Mouse (Mus musculus) kidney, embryonic 15.5 days (tissue): ENCODE data around the gene Hao1. TPM values are rescaled to one million over a fixed set of nuclear protein-coding genes. Genes with fewer than 3 reads are reported as not detected.

Source experiments
- ATAC-seq: fragments of 200-750 bp; cut with Nextera tagmentation; replicated peaks from 2 replicates; pipeline ENCODE4 v1.8.0; 2017; ENCODE audit warnings: moderate TSS enrichment; ENCODE audit not compliant: low FRiP score
- H3K27ac ChIP-seq: fragments of 300-500 bp; sonication (generic); 2 replicates; pipeline ENCODE4 v1.5.1; 2015; ENCODE audit warnings: mild to moderate bottlenecking, inconsistent platforms
- H3K27me3 ChIP-seq: fragments of 300-500 bp; sonication (generic); 2 replicates; pipeline ENCODE4 v1.6.1; 2015; ENCODE audit warnings: inconsistent platforms
- H3K36me3 ChIP-seq: fragments of 300-500 bp; sonication (generic); 2 replicates; pipeline ENCODE4 v1.6.1; 2015; ENCODE audit warnings: inconsistent platforms
- H3K4me1 ChIP-seq: fragments of 300-500 bp; sonication (generic); 2 replicates; pipeline ENCODE4 v1.6.1; 2015; ENCODE audit warnings: inconsistent platforms
- H3K4me2 ChIP-seq: fragments of 300-500 bp; sonication (generic); 2 replicates; pipeline ENCODE4 v1.6.1; 2015; ENCODE audit warnings: moderate library complexity, mild to moderate bottlenecking, inconsistent platforms
- H3K4me3 ChIP-seq: fragments of 300-500 bp; sonication (generic); replicated peaks from 2 replicates; pipeline ENCODE4 v1.5.1; 2015; ENCODE audit warnings: mild to moderate bottlenecking, inconsistent platforms
- H3K9ac ChIP-seq: fragments of 300-500 bp; sonication (generic); 2 replicates; pipeline ENCODE4 v1.6.1; 2015; ENCODE audit warnings: mild to moderate bottlenecking, inconsistent platforms
- H3K9me3 ChIP-seq: fragments of 300-500 bp; sonication (generic); replicated peaks from 2 replicates; pipeline ENCODE4 v1.6.1; 2016; ENCODE audit warnings: inconsistent platforms
- WGBS: fragments of 180-500 bp; shearing (Covaris S2); methylation state at CpG from one replicate; pipeline ENCODE4 v1.1.7; 2015; ENCODE audit warnings: mixed read lengths; 5-methylcytosine and 5-hydroxymethylcytosine counted together
- polyA plus RNA-seq: library from polyadenylated mRNA; unstranded; fragments of >200 nt; fragmentation: Nextera tagmentation; extraction: Ambion mirVana; gene quantifications from 2 replicates; pipeline ENCODE4 v1.2.1, GENCODE M21; 2015

Gene Hao1
- polyA plus RNA-seq, 1 experiment from 2014 or later, result not detected

GRCm38 (mm10) chr2:134527419-134528114 is 26.6 kb downstream of the Hao1 start:
- Histone ChIP-seq H3K27me3 (no peaks in the 10 kb centered on the region), H3K27ac (peak overlapping the region; percentile 59), H3K4me2 (peak overlapping the region; percentile 46), H3K9ac (no peak overlapping the region), H3K9me3 (no peaks in the 10 kb centered on the region), H3K4me1 (peaks cover 11% of the 10 kb centered on the region), H3K4me3 (peak overlapping the region; percentile 11; the same call in 1 of the 2 replicates), H3K36me3 (no peaks in the 10 kb centered on the region)
- peak; percentile 82 for ATAC-seq
- 28% methylated on average over 11 of the region's 11 CpGs for WGBS

GRCm38 (mm10) chr2:134518042-134518441 is 36.1 kb downstream of the Hao1 start:
- no peaks in the 10 kb centered on the region for H3K9me3 ChIP-seq
- no peaks in the 10 kb centered on the region for H3K36me3 ChIP-seq
- no peak overlapping the region for H3K27ac ChIP-seq
- no peak overlapping the region for H3K4me3 ChIP-seq
- no peaks in the 10 kb centered on the region for H3K27me3 ChIP-seq
- no peak overlapping the region for H3K4me2 ChIP-seq
- H3K9ac ChIP-seq, result no peak overlapping the region
- no peaks in the 10 kb centered on the region for H3K4me1 ChIP-seq
- no peak for ATAC-seq

- ATAC-seq, result no peak
- H3K9ac ChIP-seq, result no peak overlapping the region
- no peaks in the 10 kb centered on the region for H3K27me3 ChIP-seq
- H3K4me3 ChIP-seq, result no peak overlapping the region
- 77% methylated on average over 3 of the region's 3 CpGs for WGBS
- H3K27ac ChIP-seq, result no peak overlapping the region
- H3K4me1 ChIP-seq, result no peaks in the 10 kb centered on the region
- no peak overlapping the region for H3K4me2 ChIP-seq
- no peaks in the 10 kb centered on the region for H3K9me3 ChIP-seq
- H3K36me3 ChIP-seq, result no peaks in the 10 kb centered on the region
Measured at GRCm38 (mm10) chr2:134499777-134500176, 54.4 kb downstream of the Hao1 start.

DNA sequence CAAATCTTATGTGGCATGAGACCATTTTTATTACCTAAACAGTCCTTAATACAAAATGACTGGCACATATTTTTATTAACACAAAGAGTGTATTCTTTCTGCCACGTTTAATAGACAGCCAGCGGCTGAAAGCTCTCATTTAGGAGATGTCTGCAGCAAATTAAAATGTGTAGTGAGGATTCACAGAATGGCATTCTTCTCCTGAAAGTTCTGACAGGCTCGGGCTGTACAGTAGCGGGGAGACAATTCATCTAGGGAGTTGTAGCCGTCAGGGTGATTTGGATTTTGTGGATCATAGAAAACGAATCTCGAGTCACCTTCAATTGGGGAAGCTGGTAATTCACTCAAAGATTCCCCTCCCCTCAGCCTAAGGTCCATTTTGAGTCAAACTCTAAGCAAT is 55.7 kb downstream of the Hao1 start:
- Histone ChIP-seq H3K36me3 (no peaks in the 10 kb centered on the region), H3K9me3 (no peaks in the 10 kb centered on the region), H3K27ac (no peak overlapping the region), H3K4me2 (no peak overlapping the region), H3K27me3 (no peaks in the 10 kb centered on the region), H3K4me1 (no peaks in the 10 kb centered on the region), H3K4me3 (no peak overlapping the region), H3K9ac (no peak overlapping the region)
- WGBS, result 78% methylated on average over 7 of the region's 7 CpGs
- ATAC-seq, result no peak

GRCm38 (mm10) chr2:134488671-134489070 is 65.5 kb downstream of the Hao1 start:
- H3K27me3 ChIP-seq, result no peaks in the 10 kb centered on the region
- no peak overlapping the region for H3K4me3 ChIP-seq
- H3K27ac ChIP-seq, result no peak overlapping the region
- WGBS, result 85% methylated on average over 6 of the region's 6 CpGs
- no peak for ATAC-seq
- no peak overlapping the region for H3K4me2 ChIP-seq
- H3K9me3 ChIP-seq, result no peaks in the 10 kb centered on the region
- H3K4me1 ChIP-seq, result no peaks in the 10 kb centered on the region
- no peaks in the 10 kb centered on the region for H3K36me3 ChIP-seq
- no peak overlapping the region for H3K9ac ChIP-seq

GRCm38 (mm10) chr2:134486055-134486834 is 67.9 kb downstream of the Hao1 start:
- H3K27ac ChIP-seq, result no peak overlapping the region
- no peaks in the 10 kb centered on the region for H3K4me1 ChIP-seq
- ATAC-seq, result peak; percentile 52; the same call in 1 of the 2 replicates
- 35% methylated on average over 11 of the region's 11 CpGs for WGBS
- H3K36me3 ChIP-seq, result no peaks in the 10 kb centered on the region
- no peak overlapping the region for H3K4me2 ChIP-seq
- no peak overlapping the region for H3K4me3 ChIP-seq
- no peaks in the 10 kb centered on the region for H3K9me3 ChIP-seq
- H3K27me3 ChIP-seq, result no peaks in the 10 kb centered on the region
- no peak overlapping the region for H3K9ac ChIP-seq

DNA sequence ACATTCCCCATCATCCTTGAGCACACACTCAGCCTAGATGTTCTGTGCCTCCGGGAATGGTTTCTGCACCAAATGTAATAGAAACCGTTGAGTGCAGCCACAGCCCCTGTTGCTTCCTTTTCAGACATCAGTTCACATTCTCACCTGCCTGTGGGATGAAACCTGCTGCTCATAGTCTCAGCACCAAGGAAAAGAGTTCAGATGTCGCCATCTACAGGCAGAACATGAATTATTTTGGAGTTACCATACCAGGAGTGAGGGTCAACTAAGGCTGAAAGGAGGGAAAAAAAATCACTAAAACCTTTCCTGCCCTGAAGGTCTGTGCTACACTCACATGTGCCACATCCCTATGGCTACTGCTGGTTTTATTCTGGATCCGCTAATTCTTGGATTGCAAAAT is 71.5 kb downstream of the Hao1 start:
- no peaks in the 10 kb centered on the region for H3K9me3 ChIP-seq
- H3K4me2 ChIP-seq, result no peak overlapping the region
- 0 out of 2 replicates have a peak, but pooled peaks have one; percentile 25 for ATAC-seq
- H3K27ac ChIP-seq, result no peak overlapping the region
- H3K4me3 ChIP-seq, result no peak overlapping the region
- WGBS, result 31% methylated on average over 4 of the region's 4 CpGs
- H3K4me1 ChIP-seq, result no peaks in the 10 kb centered on the region
- no peak overlapping the region for H3K9ac ChIP-seq
- no peaks in the 10 kb centered on the region for H3K27me3 ChIP-seq
- no peaks in the 10 kb centered on the region for H3K36me3 ChIP-seq

- H3K4me2 ChIP-seq, result no peak overlapping the region
- no peak overlapping the region for H3K9ac ChIP-seq
- WGBS, result 16% methylated on average over 8 of the region's 8 CpGs
- no peaks in the 10 kb centered on the region for H3K27me3 ChIP-seq
- H3K9me3 ChIP-seq, result no peaks in the 10 kb centered on the region
- no peaks in the 10 kb centered on the region for H3K36me3 ChIP-seq
- no peak overlapping the region for H3K4me3 ChIP-seq
- no peak overlapping the region for H3K27ac ChIP-seq
- no peak for ATAC-seq
- H3K4me1 ChIP-seq, result no peaks in the 10 kb centered on the region
Measured at GRCm38 (mm10) chr2:134481759-134482158, 72.4 kb downstream of the Hao1 start.

GRCm38 (mm10) chr2:134481174-134481573 is 73.0 kb downstream of the Hao1 start:
- H3K4me2 ChIP-seq, result no peak overlapping the region
- no peaks in the 10 kb centered on the region for H3K36me3 ChIP-seq
- H3K4me3 ChIP-seq, result no peak overlapping the region
- H3K4me1 ChIP-seq, result no peaks in the 10 kb centered on the region
- H3K9me3 ChIP-seq, result no peaks in the 10 kb centered on the region
- H3K27me3 ChIP-seq, result no peaks in the 10 kb centered on the region
- ATAC-seq, result no peak
- WGBS, result 85% methylated on average over 6 of the region's 6 CpGs
- H3K9ac ChIP-seq, result no peak overlapping the region
- H3K27ac ChIP-seq, result no peak overlapping the region

DNA sequence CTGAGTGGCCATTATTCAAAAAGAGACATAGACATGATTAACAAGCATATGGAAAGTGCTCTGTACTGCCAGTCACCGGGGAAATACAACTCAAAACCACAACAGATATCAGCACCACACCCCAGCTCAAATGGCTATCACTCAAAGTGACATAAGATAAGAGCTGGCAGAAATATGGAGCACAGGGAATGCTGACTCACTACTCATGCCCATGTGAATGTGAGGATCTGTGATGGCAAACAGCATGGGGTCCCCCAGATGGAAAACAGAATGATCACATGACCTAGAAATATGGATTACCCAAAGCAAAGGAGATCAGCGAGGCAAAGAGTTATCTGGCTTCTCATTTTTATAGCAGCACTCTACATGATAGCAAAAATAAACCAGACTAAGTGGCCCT is 89.0 kb downstream of the Hao1 start:
- H3K9me3 ChIP-seq, result no peaks in the 10 kb centered on the region
- ATAC-seq, result no peak
- WGBS, result 75% methylated on average over 2 of the region's 2 CpGs

DNA sequence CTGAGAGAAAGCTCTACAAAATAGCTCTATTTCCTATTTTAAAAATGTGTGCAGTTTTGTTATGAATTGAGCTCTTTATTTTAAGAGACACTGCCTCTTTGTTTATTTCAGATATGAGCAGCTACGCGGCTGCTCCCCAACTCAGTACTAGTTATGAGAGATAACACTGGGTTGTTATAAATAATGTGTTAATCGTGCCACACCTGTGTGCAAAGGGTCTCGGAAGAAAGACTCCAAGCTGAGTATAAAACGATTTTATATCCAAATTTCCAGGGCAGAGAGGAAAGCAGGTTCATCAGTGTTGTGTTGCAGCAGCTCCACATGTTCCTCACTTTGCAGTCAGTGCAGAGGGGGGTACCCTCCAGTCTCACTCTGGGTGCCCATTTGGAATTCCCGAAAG is 91.8 kb downstream of the Hao1 start:
- H3K36me3 ChIP-seq, result no peaks in the 10 kb centered on the region
- no peaks in the 10 kb centered on the region for H3K27me3 ChIP-seq
- H3K9me3 ChIP-seq, result no peaks in the 10 kb centered on the region
- H3K4me3 ChIP-seq, result no peak overlapping the region
- H3K4me1 ChIP-seq, result no peaks in the 10 kb centered on the region
- 86% methylated on average over 6 of the region's 6 CpGs for WGBS
- no peak for ATAC-seq
- H3K9ac ChIP-seq, result no peak overlapping the region
- H3K27ac ChIP-seq, result no peak overlapping the region
- no peak overlapping the region for H3K4me2 ChIP-seq

More for the DNA sequence above, 89.0 kb downstream of the Hao1 start:
- Histone ChIP-seq H3K27me3 (no peaks in the 10 kb centered on the region), H3K27ac (no peak overlapping the region), H3K4me3 (no peak overlapping the region), H3K4me2 (no peak overlapping the region), H3K4me1 (no peaks in the 10 kb centered on the region), H3K9ac (no peak overlapping the region), H3K36me3 (no peaks in the 10 kb centered on the region)

DNA sequence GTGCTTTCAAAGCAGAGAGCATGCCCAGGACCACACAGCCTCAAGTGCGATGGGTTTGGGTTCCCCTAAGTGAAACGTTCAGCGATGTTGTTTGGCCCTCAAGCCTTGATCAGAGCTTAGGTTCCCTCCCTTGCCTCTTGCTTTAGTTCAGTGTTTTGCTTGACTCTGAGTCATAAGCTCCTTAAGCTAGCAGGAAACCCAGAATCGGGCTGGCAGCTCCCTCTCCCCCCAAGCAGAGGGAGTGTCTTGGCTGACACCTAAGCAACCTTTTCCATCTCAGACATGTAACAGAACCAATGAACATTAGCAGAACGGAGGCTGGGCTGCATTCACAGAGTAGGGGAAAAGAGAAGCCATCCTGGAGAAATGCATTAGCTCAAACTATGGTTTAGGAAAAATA is 93.3 kb downstream of the Hao1 start:
- ATAC-seq, result no peak
- no peak overlapping the region for H3K4me2 ChIP-seq
- H3K4me3 ChIP-seq, result no peak overlapping the region
- 68% methylated on average over 5 of the region's 5 CpGs for WGBS
- no peak overlapping the region for H3K9ac ChIP-seq
- no peaks in the 10 kb centered on the region for H3K9me3 ChIP-seq
- H3K27me3 ChIP-seq, result no peaks in the 10 kb centered on the region
- H3K36me3 ChIP-seq, result no peaks in the 10 kb centered on the region
- no peaks in the 10 kb centered on the region for H3K4me1 ChIP-seq
- no peak overlapping the region for H3K27ac ChIP-seq
